Mouse (Mus musculus) intestine, postnatal 0 days (tissue): ENCODE measurements at regions not wholly inside any gene's neighbourhood (a gene's known extent, or its start where the extent isn't known, plus 50 kb on each side); places are given as distances from the start of the nearest gene placed in this dataset.

ENCODE experiments used
- ATAC-seq: fragments of 200-750 bp; cut with Nextera tagmentation; 2 replicates; pipeline ENCODE4 v1.8.0; 2017; ENCODE audit warnings: mild to moderate bottlenecking, moderate TSS enrichment, moderate library complexity
- H3K27ac ChIP-seq: fragments of 300-500 bp; sonication (generic); 2 replicates; pipeline ENCODE4 v1.5.1; 2014; ENCODE audit warnings: mild to moderate bottlenecking, low read depth, low read length, moderate library complexity
- H3K27me3 ChIP-seq: fragments of 300-500 bp; sonication (generic); replicated peaks from 2 replicates; pipeline ENCODE4 v1.6.1; 2014; ENCODE audit warnings: low read length, mixed read lengths; ENCODE audit not compliant: control insufficient read depth, insufficient read depth
- H3K36me3 ChIP-seq: fragments of 300-500 bp; sonication (generic); 2 replicates; pipeline ENCODE4 v1.6.1; 2014; ENCODE audit warnings: mild to moderate bottlenecking, moderate library complexity; ENCODE audit not compliant: control insufficient read depth, insufficient read depth
- H3K4me1 ChIP-seq: fragments of 300-500 bp; sonication (generic); replicated peaks from 2 replicates; pipeline ENCODE4 v1.6.1; 2014; ENCODE audit warnings: antibody characterized with exemption, low read length, mixed read lengths; ENCODE audit not compliant: control insufficient read depth, insufficient read depth
- H3K4me2 ChIP-seq: fragments of 300-500 bp; sonication (generic); replicated peaks from 2 replicates; pipeline ENCODE4 v1.6.1; 2014; ENCODE audit warnings: low read depth, mild to moderate bottlenecking, moderate library complexity
- H3K4me3 ChIP-seq: fragments of 300-500 bp; sonication (generic); 2 replicates; pipeline ENCODE4 v1.5.1; 2014; ENCODE audit warnings: low read depth, low read length
- H3K9ac ChIP-seq: fragments of 300-500 bp; sonication (generic); 2 replicates; pipeline ENCODE4 v1.6.1; 2014; ENCODE audit warnings: mild to moderate bottlenecking, low read depth, low read length
- H3K9me3 ChIP-seq: fragments of 300-500 bp; sonication (generic); 2 replicates; pipeline ENCODE4 v1.6.1; 2016; ENCODE audit warnings: mixed run types; ENCODE audit not compliant: control insufficient read depth
- CTCF ChIP-seq: sonication (generic); IDR thresholded peaks from 2 replicates; pipeline ENCODE4 v1.5.1; 2016; ENCODE audit warnings: low read depth, mild to moderate bottlenecking, control low read depth, antibody characterized with exemption, moderate library complexity
- whole genome bisulfite sequencing: fragments of 180-500 bp; shearing (Covaris S2); extraction: QIAGEN DNeasy Blood & Tissue Kit; methylation state at CpG from one replicate; pipeline ENCODE4 v1.1.7; 2014; 5-methylcytosine and 5-hydroxymethylcytosine counted together

DNA sequence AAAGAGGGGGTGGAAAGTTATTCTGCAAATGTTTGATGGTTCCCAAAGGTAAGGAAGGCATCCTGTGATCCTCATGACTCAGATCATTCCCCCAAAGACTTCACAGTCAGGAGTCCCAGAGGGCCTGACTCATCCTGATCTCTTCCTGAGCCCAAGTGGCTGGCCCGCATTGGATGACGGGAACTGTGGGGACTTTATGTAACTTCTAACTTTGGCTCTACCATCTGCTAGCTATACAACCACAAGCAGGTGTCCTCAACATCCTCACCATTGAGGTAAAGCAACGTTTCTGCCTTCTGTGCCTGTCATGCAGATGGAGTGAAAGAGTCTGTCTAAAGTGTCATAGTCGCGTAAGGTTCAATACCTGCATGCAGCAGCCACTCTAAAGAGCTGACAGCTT lies 501.6 kb upstream of the Gm10131 start:
- no peaks in the 10 kb centered on the region for H3K9me3 ChIP-seq
- H3K9ac ChIP-seq: no peak overlapping the region
- H3K27ac ChIP-seq: no peak overlapping the region
- H3K27me3 ChIP-seq: no peaks in the 10 kb centered on the region
- 84% methylated on average over 5 of the region's 5 CpGs for WGBS
- H3K4me1 ChIP-seq: 0 out of 2 replicates have a peak, but pooled peaks cover under 1% of the 10 kb centered on the region
- no peak overlapping the region for H3K4me3 ChIP-seq
- no peaks in the 10 kb centered on the region for H3K36me3 ChIP-seq
- no peak for TF ChIP-seq CTCF
- no peak overlapping the region for H3K4me2 ChIP-seq
- ATAC-seq: no peak

GRCm38 (mm10) chr8:34612396-34612795 lies 500.9 kb upstream of the Gm10131 start:
- no peaks in the 10 kb centered on the region for H3K36me3 ChIP-seq
- no peaks in the 10 kb centered on the region for H3K9me3 ChIP-seq
- no peak overlapping the region for H3K9ac ChIP-seq
- H3K27me3 ChIP-seq: no peaks in the 10 kb centered on the region
- no peak overlapping the region for H3K4me2 ChIP-seq
- TF ChIP-seq CTCF: no peak
- no peak overlapping the region for H3K4me3 ChIP-seq
- H3K4me1 ChIP-seq: no peaks in the 10 kb centered on the region
- H3K27ac ChIP-seq: no peak overlapping the region
- ATAC-seq: no peak
- WGBS: 70% methylated on average over 3 of the region's 3 CpGs

- no peaks in the 10 kb centered on the region for H3K36me3 ChIP-seq
- no peak overlapping the region for H3K9ac ChIP-seq
- H3K27ac ChIP-seq: no peak overlapping the region
- H3K4me2 ChIP-seq: no peak overlapping the region
- ATAC-seq: no peak
- no peaks in the 10 kb centered on the region for H3K27me3 ChIP-seq
- no peaks in the 10 kb centered on the region for H3K9me3 ChIP-seq
- no peaks in the 10 kb centered on the region for H3K4me1 ChIP-seq
- H3K4me3 ChIP-seq: no peak overlapping the region
- no peak for TF ChIP-seq CTCF
These were observed 498.6 kb upstream of the Gm10131 start for GRCm38 (mm10) chr8:34610186-34610585.

- H3K4me1 ChIP-seq: no peaks in the 10 kb centered on the region
- no peak overlapping the region for H3K9ac ChIP-seq
- no peak for ATAC-seq
- H3K4me3 ChIP-seq: no peak overlapping the region
- H3K27me3 ChIP-seq: no peaks in the 10 kb centered on the region
- 90% methylated on average over 2 of the region's 2 CpGs for WGBS
- TF ChIP-seq CTCF: no peak
- no peak overlapping the region for H3K27ac ChIP-seq
- H3K4me2 ChIP-seq: no peak overlapping the region
- H3K36me3 ChIP-seq: no peaks in the 10 kb centered on the region
- no peaks in the 10 kb centered on the region for H3K9me3 ChIP-seq
These were observed 495.9 kb upstream of the Gm10131 start for GRCm38 (mm10) chr8:34607426-34607825.

DNA sequence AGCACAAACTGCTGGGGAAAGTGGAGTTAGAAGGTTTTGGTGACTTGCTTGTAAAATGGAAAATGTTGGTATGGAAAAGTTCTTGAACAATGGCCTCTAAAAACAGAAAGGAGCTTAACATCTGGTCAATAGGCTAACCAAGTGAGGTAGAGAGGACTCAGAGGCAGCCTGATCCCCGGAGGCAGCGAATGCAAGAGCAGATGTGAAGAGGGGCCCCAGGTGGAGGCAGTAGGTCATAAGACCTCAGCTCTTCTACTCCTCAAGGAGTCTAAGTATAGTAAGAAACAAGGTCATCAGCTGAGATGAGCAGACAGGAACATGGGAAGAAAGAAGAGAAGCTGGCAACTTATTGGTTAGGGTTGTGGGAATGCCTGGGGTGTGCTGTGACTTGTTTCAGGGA lies 493.5 kb upstream of the Gm10131 start:
- Histone ChIP-seq H3K27me3 (no peaks in the 10 kb centered on the region), H3K9ac (no peak overlapping the region), H3K27ac (no peak overlapping the region), H3K4me3 (no peak overlapping the region), H3K36me3 (no peaks in the 10 kb centered on the region), H3K9me3 (no peaks in the 10 kb centered on the region), H3K4me1 (no peaks in the 10 kb centered on the region), H3K4me2 (no peak overlapping the region)
- no peak for ATAC-seq
- TF ChIP-seq CTCF: no peak
- 89% methylated on average over 2 of the region's 2 CpGs for WGBS

DNA sequence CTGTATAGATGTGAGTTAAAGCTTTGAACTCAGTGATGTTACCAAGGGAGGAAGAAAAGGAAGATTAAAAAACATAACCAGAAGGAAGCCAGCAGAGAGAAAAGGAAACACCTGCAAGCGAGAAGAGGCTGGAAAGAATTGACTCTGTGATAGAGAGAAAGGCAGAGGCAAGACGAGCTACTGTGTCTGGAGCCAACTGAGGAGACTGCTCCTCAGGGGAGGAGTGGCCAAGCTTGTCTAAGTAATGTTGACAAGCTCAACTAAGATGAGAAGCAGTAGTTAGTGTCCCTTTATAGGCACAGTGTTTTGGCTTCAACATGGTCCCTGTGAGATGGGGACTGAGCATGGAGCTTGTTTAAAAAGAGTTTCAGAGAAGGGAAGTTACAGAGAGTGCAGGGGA lies 493.0 kb upstream of the Gm10131 start:
- ATAC-seq: no peak
- H3K36me3 ChIP-seq: no peaks in the 10 kb centered on the region
- no peak overlapping the region for H3K4me2 ChIP-seq
- H3K4me3 ChIP-seq: no peak overlapping the region
- WGBS: 76% methylated on average over 2 of the region's 2 CpGs
- no peak for TF ChIP-seq CTCF
- no peaks in the 10 kb centered on the region for H3K9me3 ChIP-seq
- no peak overlapping the region for H3K27ac ChIP-seq
- H3K27me3 ChIP-seq: no peaks in the 10 kb centered on the region
- H3K4me1 ChIP-seq: no peaks in the 10 kb centered on the region
- no peak overlapping the region for H3K9ac ChIP-seq

DNA sequence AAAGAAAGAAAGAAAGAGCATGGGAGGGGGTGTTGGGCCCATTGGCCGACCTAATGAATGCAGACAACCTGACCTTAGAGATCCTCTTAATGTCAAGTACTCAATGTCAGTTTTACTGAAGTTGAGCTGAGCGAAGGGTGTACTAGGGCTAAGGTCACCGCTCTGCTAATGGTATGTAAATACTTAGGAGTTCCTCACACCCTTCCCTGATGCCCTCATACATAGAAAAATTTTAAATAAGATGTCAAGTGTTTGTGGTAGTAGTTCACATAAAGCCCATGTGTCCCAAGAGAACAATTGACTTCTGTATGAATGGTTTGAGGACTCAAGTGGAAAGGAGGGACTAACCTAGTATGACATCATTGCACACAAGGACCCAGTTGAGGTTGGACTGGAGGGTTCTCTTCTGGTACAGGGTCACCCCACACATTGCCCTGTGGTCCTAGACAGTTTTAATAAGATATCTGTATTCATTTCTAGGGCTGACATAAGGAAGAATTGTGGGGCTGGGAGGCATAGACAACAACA lies 490.0 kb upstream of the Gm10131 start:
- 82% methylated on average over 3 of the region's 3 CpGs for WGBS
- H3K9me3 ChIP-seq: no peaks in the 10 kb centered on the region
- H3K4me3 ChIP-seq: no peak overlapping the region
- no peaks in the 10 kb centered on the region for H3K4me1 ChIP-seq
- H3K36me3 ChIP-seq: no peaks in the 10 kb centered on the region
- H3K27ac ChIP-seq: no peak overlapping the region
- no peak overlapping the region for H3K9ac ChIP-seq
- no peak for TF ChIP-seq CTCF
- no peaks in the 10 kb centered on the region for H3K27me3 ChIP-seq
- no peak for ATAC-seq
- no peak overlapping the region for H3K4me2 ChIP-seq
